ENCODE assay signal across 8 mouse cellular contexts in the genomic region with DNA sequence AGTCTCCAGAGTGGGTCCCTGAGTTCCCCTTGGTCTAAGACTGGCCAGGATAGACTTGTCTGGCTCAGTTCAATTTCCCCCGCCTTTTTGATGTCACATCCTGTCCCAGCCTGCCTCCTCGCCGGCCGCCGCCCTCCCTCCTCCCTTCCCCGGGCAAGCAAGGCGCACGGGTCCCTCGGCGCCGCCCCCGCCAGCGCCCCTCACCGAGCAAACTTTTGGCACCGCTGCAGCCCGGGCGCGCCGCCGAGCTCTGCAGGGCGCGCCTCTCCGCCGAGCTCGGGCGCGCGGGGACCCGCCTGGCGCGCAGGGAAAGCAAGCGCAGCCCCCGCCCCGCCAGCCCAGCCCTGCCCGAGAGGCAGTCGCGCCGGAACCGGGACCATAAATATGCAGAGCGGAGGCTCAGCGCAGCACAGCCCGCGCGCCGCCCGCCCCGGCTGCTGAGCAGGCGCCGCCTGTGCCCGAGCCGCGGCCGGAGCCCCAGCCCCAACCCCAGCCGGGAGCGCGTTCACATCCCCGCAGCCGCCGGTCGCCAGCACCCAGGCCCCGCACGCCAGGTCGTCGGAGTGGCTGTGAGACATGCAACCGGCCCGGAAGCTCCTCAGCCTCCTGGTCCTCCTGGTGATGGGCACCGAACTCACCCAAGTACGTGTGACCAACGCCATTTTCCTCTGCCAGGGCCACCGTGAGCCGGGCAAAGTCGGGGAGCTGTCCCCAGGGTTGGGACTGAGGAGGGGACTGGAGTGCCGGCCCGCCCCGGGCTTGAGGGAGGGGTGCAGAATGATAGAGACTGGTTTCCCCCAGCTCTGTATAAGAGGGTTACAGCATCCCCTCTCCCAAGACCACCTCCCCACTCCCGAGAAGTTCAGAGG. TPM values are rescaled to one million over a fixed set of nuclear protein-coding genes. Genes with fewer than 3 reads are reported as not detected.
DNase-seq lines count a peak whose midpoint lies in the region; ATAC-seq and TF ChIP-seq lines count a peak whose summit lies in the region.

A gene (plus strand): TSS at position 172 of the 869 bp plus-strand sequence.

- peak within 1 kb of the TSS; percentile 64 for H3K9ac ChIP-seq in embryonic facial prominence, embryonic 11.5 days (replicated peaks; ENCODE audit: low read length)
- peak within 1 kb of the TSS; percentile 48 for H3K9ac ChIP-seq in intestine, postnatal 0 days (ENCODE audit: low read depth, low read length)

- no peaks in the 10 kb centered on the region for H3K9me3 ChIP-seq in embryonic facial prominence, embryonic 11.5 days (replicated peaks; ENCODE audit: control insufficient read depth, low read length)
- H3K9me3 ChIP-seq in intestine, postnatal 0 days (ENCODE audit: control insufficient read depth), result no peaks in the 10 kb centered on the region

- no peak within 1 kb of the TSS; the same call in 1 of the 2 replicates for H3K4me3 ChIP-seq in bone marrow macrophage, adult 2 months (ENCODE audit: insufficient read depth, low read length)
- H3K4me3 ChIP-seq in embryonic facial prominence, embryonic 11.5 days (ENCODE audit: low read depth, low read length), result peak within 1 kb of the TSS; percentile 52
- peak within 1 kb of the TSS; percentile 47 for H3K4me3 ChIP-seq in intestine, postnatal 0 days (ENCODE audit: low read depth, low read length)

- peak; percentile 61 for ATAC-seq in embryonic facial prominence, embryonic 11.5 days (replicated peaks; ENCODE audit: insufficient number of reproducible peaks, low FRiP score, low TSS enrichment, low read depth)
- peak; percentile 59 for ATAC-seq in intestine, postnatal 0 days

- no peaks in the 10 kb centered on the region for H3K36me3 ChIP-seq in embryonic facial prominence, embryonic 11.5 days (replicated peaks; ENCODE audit: control insufficient read depth, insufficient read depth, low read depth, low read length)
- no peaks in the 10 kb centered on the region for H3K36me3 ChIP-seq in intestine, postnatal 0 days (ENCODE audit: control insufficient read depth, insufficient read depth)

- under 1% methylated on average over 75 of the region's 76 CpGs for WGBS in embryonic facial prominence, embryonic 11.5 days
- WGBS in intestine, postnatal 0 days, result 2% methylated on average over 45 of the region's 76 CpGs

- TF ChIP-seq POLR2A in bone marrow macrophage, adult 2 months (IDR thresholded peaks at IDR 0.05; ENCODE audit: borderline replicate concordance, low read depth, low read length), result no peak

- peak; percentile 66 for DNase-seq in embryonic facial prominence, embryonic 11.5 days (ENCODE audit: low spot score)
- DNase-seq in heart, adult 11 months, result peak; percentile 98
- peak; percentile 86 to 92 for DNase-seq in left cerebral cortex, postnatal 36 days (ENCODE audit: low spot score in 2 of 2)
- peak; percentile 54 for DNase-seq in mesoderm, embryonic 11.5 days (ENCODE audit: low read depth, low spot score)
- peak; percentile 80 for DNase-seq in right cerebral cortex, postnatal 36 days (ENCODE audit: low spot score in 2 of 2)
- DNase-seq in thymus, adult 18-20 months, result no peak

- intact Hi-C loops in left cerebral cortex, postnatal 36 days (cut with DNase I), result loop anchor here (5.0 kb wide), 3 partner anchors 96 to 221 kb away; no protein-coding TSS in a partner anchor

- peaks cover 16% of the 10 kb centered on the region for H3K27me3 ChIP-seq in embryonic facial prominence, embryonic 11.5 days (ENCODE audit: control insufficient read depth, insufficient read depth, low read length)
- H3K27me3 ChIP-seq in intestine, postnatal 0 days (replicated peaks; ENCODE audit: control insufficient read depth, insufficient read depth, low read length), result peaks cover 27% of the 10 kb centered on the region

- H3K4me1 ChIP-seq in bone marrow macrophage, adult 2 months (ENCODE audit: control insufficient read depth, insufficient read depth, low read length), result no peaks in the 10 kb centered on the region
- H3K4me1 ChIP-seq in embryonic facial prominence, embryonic 11.5 days (ENCODE audit: control insufficient read depth, insufficient read depth, low read length), result no peaks in the 10 kb centered on the region
- no peaks in the 10 kb centered on the region for H3K4me1 ChIP-seq in intestine, postnatal 0 days (replicated peaks; ENCODE audit: control insufficient read depth, insufficient read depth, low read length)

- no peak within 1 kb of the TSS for H3K27ac ChIP-seq in bone marrow macrophage, adult 2 months (ENCODE audit: insufficient read depth, low read depth, low read length)
- H3K27ac ChIP-seq in embryonic facial prominence, embryonic 11.5 days (replicated peaks; ENCODE audit: low read depth, low read length), result no peak within 1 kb of the TSS
- H3K27ac ChIP-seq in intestine, postnatal 0 days (ENCODE audit: low read depth, low read length), result no peak within 1 kb of the TSS

- peak within 1 kb of the TSS; percentile 76 for H3K4me2 ChIP-seq in embryonic facial prominence, embryonic 11.5 days (ENCODE audit: low read depth, low read length)
- peak within 1 kb of the TSS; percentile 70 for H3K4me2 ChIP-seq in intestine, postnatal 0 days (replicated peaks; ENCODE audit: low read depth)

- TF ChIP-seq CTCF in bone marrow macrophage, adult 2 months (IDR thresholded peaks at IDR 0.05; ENCODE audit: low read depth, low read length), result no peak
- no peak for TF ChIP-seq CTCF in intestine, postnatal 0 days (IDR thresholded peaks at IDR 0.05; ENCODE audit: low read depth)

RNA-seq across cellular contexts. Expression of the gene that starts here (rescaled TPM):
- polyA plus RNA-seq in bone marrow macrophage, adult 2 months (2012; ENCODE audit: insufficient read depth, insufficient read length, missing spikeins), result 87.3 and 89.9 TPM in 2 replicates
- 32.5 and 38.6 TPM in 2 replicates for polyA plus RNA-seq in embryonic facial prominence, embryonic 11.5 days (2014; fragmentation: Nextera tagmentation; extraction: Ambion mirVana)
- 13.3 and 14.8 TPM in 2 replicates for polyA plus RNA-seq in intestine, postnatal 0 days (2015; fragmentation: Nextera tagmentation; extraction: Ambion mirVana)
- total RNA-seq in left cerebral cortex, postnatal 36 days (2021), result 1,000 to 10,000 TPM; 1,516 to 1,769 TPM

Comparison
In these comparisons a context has a peak if more than half of its experiments do, and no peak if none do; other contexts are left out.
1. DNase-seq: peak in embryonic facial prominence, embryonic 11.5 days (single experiment), heart, adult 11 months (single experiment), left cerebral cortex, postnatal 36 days (2 of 2), mesoderm, embryonic 11.5 days (single experiment) and right cerebral cortex, postnatal 36 days (2 of 2); none in thymus, adult 18-20 months (0 of 2).